Mouse (Mus musculus) gastrocnemius, postnatal 36 days (tissue): ENCODE measurements at regions not wholly inside any gene's neighbourhood (a gene's known extent, or its start where the extent isn't known, plus 50 kb on each side); places are given as distances from the start of the nearest gene placed in this dataset.

Experiments
- DNase-seq, 2 experiments: peaks; one replicate each; pipeline ENCODE4 v3.0.0; 2022
- intact Hi-C: fragments of 180-260 bp; cut with DNase I; formaldehyde crosslinking; loops from one replicate; pipeline ENCODE4 v1.15.1; 2025

DNA sequence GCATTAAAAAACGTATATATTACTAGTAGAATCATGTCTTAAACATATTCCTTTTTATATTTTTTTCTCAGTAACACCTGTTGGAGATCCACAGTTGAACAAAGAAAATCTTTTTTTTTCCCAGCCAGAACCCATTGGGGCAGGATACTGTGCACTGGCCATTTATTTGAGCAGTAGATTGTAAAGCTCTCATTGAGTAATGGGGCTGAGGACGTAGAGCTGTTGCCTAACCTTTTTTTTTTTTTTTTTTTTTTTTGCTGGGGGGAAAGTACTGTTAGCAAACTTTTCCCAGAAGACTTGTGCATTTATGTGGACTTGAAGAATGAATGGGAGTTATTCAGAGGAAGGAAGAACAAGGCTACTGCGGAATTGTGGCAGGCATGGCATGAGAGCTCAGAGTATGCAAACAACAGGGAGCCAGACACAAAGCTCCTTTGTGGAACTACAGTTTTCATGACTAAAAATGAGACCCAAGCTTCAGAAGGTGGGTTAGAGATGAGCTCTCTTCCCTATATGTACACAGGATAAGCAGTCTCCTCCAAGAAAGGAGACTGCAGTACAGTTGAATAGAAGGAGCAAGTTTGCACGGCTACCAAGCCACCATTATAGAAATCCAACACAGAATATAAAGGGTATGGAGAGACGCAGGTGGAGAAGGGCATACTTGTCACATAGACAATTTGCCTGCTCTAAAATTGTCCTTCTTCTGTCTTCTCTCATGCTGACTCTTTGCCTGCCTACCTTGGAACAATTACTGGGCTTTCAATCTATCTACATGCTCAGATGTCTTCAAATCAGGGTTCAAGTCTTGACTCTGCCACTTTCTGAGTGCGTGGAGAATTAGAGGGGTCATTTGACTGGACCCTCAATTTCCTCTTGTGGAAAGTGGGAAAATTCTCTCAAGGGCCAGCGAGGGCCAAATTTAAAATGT is 100.7 kb upstream of the Hs3st1 start:
- no peak for DNase-seq
- intact Hi-C loops = no loop called here

DNA sequence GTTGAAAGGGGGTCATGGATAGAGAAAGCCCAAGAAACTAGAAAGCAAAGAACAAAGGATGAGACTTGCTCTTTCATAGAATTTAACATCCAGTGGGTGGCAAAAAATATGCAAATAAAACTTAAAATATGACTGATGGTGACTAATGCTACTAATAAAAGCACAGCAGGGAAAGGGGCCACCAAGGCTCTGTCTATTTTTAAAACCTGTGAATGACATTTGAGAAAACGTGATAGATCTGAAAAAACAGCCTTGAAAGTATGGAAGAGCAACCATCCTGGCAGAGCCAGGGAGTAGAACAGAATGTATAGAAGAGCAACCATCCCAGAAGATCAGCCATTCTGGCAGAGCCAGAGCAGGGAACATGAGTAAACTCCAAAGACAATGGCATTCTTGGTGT is 91.9 kb upstream of the Hs3st1 start:
- DNase-seq = no peak
- intact Hi-C loops = no loop called here

DNA sequence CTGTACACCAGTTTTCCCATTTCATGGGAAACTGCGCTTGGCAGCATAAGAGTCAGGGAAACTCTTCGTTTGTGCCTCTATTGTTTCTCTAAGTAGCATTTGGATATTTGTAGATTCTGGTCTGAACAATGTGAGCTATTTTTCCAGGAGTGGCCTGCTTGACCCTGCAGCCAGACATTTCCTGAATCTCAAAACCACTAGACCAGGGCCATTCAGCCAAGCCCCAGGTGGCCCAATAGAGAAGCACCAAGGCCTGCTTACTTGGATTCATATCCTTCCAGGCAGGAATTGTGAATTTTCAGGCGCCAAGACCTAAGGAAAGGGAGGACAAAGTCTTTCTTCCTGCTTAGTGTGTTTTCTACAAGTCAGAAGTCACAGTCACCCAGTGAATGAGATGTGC is 85.9 kb upstream of the Hs3st1 start:
- DNase-seq = no peak
- intact Hi-C loops = no loop called here

DNA sequence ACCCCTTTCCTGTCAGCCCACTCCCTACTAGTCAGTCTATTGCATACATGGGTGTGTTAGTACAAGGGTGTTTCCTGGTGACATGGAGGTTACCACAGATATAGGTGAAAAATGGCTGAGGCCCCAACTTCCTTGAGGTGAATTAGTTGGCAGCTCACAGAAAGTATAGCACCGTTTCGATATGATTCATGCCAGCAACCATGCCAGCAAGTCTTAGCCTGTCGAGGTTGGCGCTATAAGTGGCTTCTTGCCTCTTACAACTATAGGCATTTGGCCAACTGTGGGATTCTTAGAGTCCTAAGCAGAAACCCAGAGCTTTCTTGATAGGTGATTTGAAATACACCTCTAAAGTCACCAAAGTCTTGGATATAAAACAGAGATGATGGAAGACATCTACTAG is 85.3 kb upstream of the Hs3st1 start:
- no peak for DNase-seq
- intact Hi-C loops = no loop called here

DNA sequence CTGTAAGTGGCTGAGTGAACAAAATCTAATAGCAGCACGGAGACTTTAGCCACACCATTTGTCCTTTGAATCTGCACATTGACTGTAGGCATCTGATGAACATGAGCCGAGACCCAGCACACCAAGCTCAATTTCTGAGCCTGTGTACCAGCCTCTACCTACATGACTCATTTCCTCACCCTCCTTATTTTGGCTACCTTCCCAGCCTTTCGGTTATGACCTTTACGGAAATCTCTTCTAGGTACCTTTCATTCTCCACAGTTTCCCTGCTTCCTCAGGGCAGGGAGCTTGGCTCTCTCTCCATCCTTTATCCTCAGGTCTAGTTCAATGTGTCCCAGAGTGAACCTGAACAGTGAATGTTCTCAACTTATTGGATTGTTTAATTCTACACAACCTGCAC is 77.3 kb upstream of the Hs3st1 start:
- intact Hi-C loops = no loop called here
- no peak for DNase-seq

DNA sequence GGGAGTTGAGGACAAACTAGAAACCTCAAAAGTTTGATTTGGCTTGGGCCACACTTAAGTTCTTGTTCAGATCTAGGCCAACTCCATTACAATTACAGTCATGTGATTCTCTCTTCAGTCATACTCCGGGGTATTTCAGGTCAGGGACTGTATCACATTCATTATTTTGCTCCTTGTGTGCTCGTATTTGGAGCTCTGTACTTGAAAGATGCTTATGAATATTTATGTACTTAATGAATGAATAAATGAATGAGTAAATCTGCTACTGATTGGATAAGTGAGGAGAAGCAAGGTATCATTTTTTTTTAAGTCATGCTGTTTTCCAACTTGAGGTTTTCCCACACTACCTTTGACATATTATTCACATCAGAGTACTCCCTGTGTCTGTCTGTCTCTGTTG is 69.4 kb upstream of the Hs3st1 start:
- intact Hi-C loops = no loop called here
- DNase-seq = no peak

DNA sequence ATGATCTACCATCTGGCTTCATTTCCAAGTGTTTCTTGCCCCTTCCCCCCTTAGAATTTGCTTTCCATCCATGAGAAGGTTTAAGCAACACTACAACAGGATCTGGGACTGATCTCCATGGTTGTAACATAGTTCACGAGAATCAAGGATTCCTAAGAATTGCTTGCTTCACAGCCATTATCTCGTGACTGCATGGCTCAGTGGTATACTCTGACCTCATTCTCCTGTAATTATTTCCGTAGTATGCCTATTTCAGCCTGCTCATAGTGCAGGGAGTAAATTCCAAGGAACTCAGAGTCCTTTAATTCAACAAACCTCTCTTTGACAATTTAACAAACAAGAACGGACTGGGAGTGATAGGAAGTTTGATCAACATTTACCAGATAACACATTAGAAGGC is 51.4 kb upstream of the Hs3st1 start:
- DNase-seq = no peak
- intact Hi-C loops = no loop called here
